Mouse (Mus musculus) bone marrow macrophage, adult 2 months (primary cell): ENCODE measurements around the gene Iqsec1.

Experiments used
- CTCF ChIP-seq: IDR thresholded peaks from 2 replicates; pipeline ENCODE4 v1.5.1; 2012; ENCODE audit warnings: low read depth, mild to moderate bottlenecking, low read length, moderate library complexity
- POLR2A ChIP-seq: IDR thresholded peaks from 2 replicates; pipeline ENCODE4 v1.6.1; 2012; ENCODE audit warnings: mild to moderate bottlenecking, low read depth, low read length, borderline replicate concordance

GRCm38 (mm10) chr6:90974279-90974678 lies 14.2 kb downstream of the Iqsec1 start:
- TF ChIP-seq CTCF, result no peak
- no peak for TF ChIP-seq POLR2A
